Mouse (Mus musculus) NIH3T3 (cell line): ENCODE results near the gene Slc25a31.

Experiments used
- DNase-seq: peaks from one replicate; pipeline ENCODE4 v3.0.0-alpha.2; 2012; ENCODE audit warnings: low read depth

The Slc25a31 gene

GRCm38 (mm10) chr3:40738381-40738912, 29.8 kb downstream of the Slc25a31 start:
- DNase-seq, result no peak

GRCm38 (mm10) chr3:40744024-40744835, 35.6 kb downstream of the Slc25a31 start, which contains the start of gene Hspa4l:
TSS of gene Hspa4l (plus strand) at chr3:40744495.
- peak; percentile 53 for DNase-seq

GRCm38 (mm10) chr3:40744836-40745660, 36.4 kb downstream of the Slc25a31 start:
- peak; percentile 96 for DNase-seq

- peak; percentile 78 for DNase-seq
Measured at GRCm38 (mm10) chr3:40745661-40746547, 37.2 kb downstream of the Slc25a31 start.

GRCm38 (mm10) chr3:40760746-40761145, 52.1 kb downstream of the Slc25a31 start:
- peak; percentile 5 for DNase-seq

GRCm38 (mm10) chr3:40761312-40761711, 52.7 kb downstream of the Slc25a31 start:
- peak; percentile 75 for DNase-seq
